Mouse (Mus musculus): Measurements from ENCODE around the gene Olfr952.

The Olfr952 gene

GRCm38 (mm10) chr9:39427048-39427447 lies at the start of gene Olfr952:
Olfr952 (minus strand) TSS chr9:39427148.
- in situ Hi-C loops (cut with MboI, MseI) = no loop called here

GRCm38 (mm10) chr9:39471844-39472243 lies 44.9 kb upstream of the Olfr952 start, which contains the start of gene Olfr955:
Olfr955 (minus strand) TSS chr9:39471944.
- in situ Hi-C loops (cut with MboI, MseI) = no loop called here

- in situ Hi-C loops (cut with MboI, MseI) = no loop called here
These were observed 29.5 kb upstream of the Olfr952 start, which contains the start of gene Olfr954 for GRCm38 (mm10) chr9:39456401-39456800. Olfr954 (plus strand) TSS chr9:39456701.

- in situ Hi-C loops (cut with MboI, MseI) = no loop called here
These were observed 39.8 kb downstream of the Olfr952 start, which contains the start of gene Olfr951 for GRCm38 (mm10) chr9:39387110-39387509. Olfr951 (plus strand) TSS chr9:39387410.

Data from T-helper 17 cell (primary cell).